Mouse (Mus musculus) heart, adult 11 months (tissue): ENCODE measurements around the gene Efna2.

Experiments used
- DNase-seq: peaks from one replicate; pipeline ENCODE4 v3.0.0; 2022

Efna2 gene

GRCm38 (mm10) chr10:80142530-80142925 is 36.8 kb upstream of the Efna2 start:
- DNase-seq, result no peak

- peak; percentile 96 for DNase-seq
Observed at GRCm38 (mm10) chr10:80143664-80144063, 35.6 kb upstream of the Efna2 start.

GRCm38 (mm10) chr10:80144159-80144558 is 35.1 kb upstream of the Efna2 start:
- DNase-seq, result peak; percentile 94

GRCm38 (mm10) chr10:80144864-80145838 is 34.1 kb upstream of the Efna2 start:
- peak; percentile 98 for DNase-seq

- peak; percentile 98 for DNase-seq
Observed at GRCm38 (mm10) chr10:80145896-80146295, 33.4 kb upstream of the Efna2 start.

- peak; percentile 98 for DNase-seq
Observed at GRCm38 (mm10) chr10:80146568-80147011, 32.7 kb upstream of the Efna2 start.

- DNase-seq, result peak; percentile 97
Observed at GRCm38 (mm10) chr10:80147146-80147718, 32.0 kb upstream of the Efna2 start.

- DNase-seq, result peak; percentile 100
Observed at GRCm38 (mm10) chr10:80147719-80148601, 31.3 kb upstream of the Efna2 start, which contains the start of gene Midn. Gene Midn, plus strand, starts transcription at chr10:80148272.

- peak; percentile 100 for DNase-seq
Observed at GRCm38 (mm10) chr10:80148610-80149290, 30.5 kb upstream of the Efna2 start.

GRCm38 (mm10) chr10:80149291-80150225 is 29.7 kb upstream of the Efna2 start:
- peak; percentile 100 for DNase-seq

- peak; percentile 98 for DNase-seq
Observed at GRCm38 (mm10) chr10:80150226-80151210, 28.8 kb upstream of the Efna2 start.

GRCm38 (mm10) chr10:80151211-80152034 is 27.9 kb upstream of the Efna2 start:
- peak; percentile 99 for DNase-seq

GRCm38 (mm10) chr10:80152071-80152872 is 27.0 kb upstream of the Efna2 start:
- peak; percentile 98 for DNase-seq

GRCm38 (mm10) chr10:80152873-80153260 is 26.4 kb upstream of the Efna2 start:
- peak; percentile 97 for DNase-seq

GRCm38 (mm10) chr10:80153713-80154112 is 25.6 kb upstream of the Efna2 start:
- peak; percentile 94 for DNase-seq

GRCm38 (mm10) chr10:80154384-80154783 is 24.9 kb upstream of the Efna2 start:
- DNase-seq, result no peak

- DNase-seq, result no peak
Observed at GRCm38 (mm10) chr10:80155277-80155676, 24.0 kb upstream of the Efna2 start.
